Mouse (Mus musculus) kidney, embryonic 16.5 days (tissue): ENCODE data around the gene Srd5a3. TPM values are rescaled to one million over a fixed set of nuclear protein-coding genes. Genes with fewer than 3 reads are reported as not detected.

Experiments used
- ATAC-seq: fragments of 200-750 bp; cut with Nextera tagmentation; 2 replicates; pipeline ENCODE4 v1.8.0; 2017; ENCODE audit warnings: moderate TSS enrichment; ENCODE audit not compliant: low FRiP score, low TSS enrichment
- H3K27ac ChIP-seq: fragments of 300-500 bp; sonication (generic); 2 replicates; pipeline ENCODE4 v1.5.1; 2014; ENCODE audit warnings: low read length
- H3K27me3 ChIP-seq: fragments of 300-500 bp; sonication (generic); 2 replicates; pipeline ENCODE4 v1.6.1; 2014; ENCODE audit warnings: low read length, control low read depth, mixed read lengths; ENCODE audit not compliant: insufficient read depth
- H3K36me3 ChIP-seq: fragments of 300-500 bp; sonication (generic); 2 replicates; pipeline ENCODE4 v1.6.1; 2014; ENCODE audit warnings: low read length, control low read depth, mixed read lengths; ENCODE audit not compliant: insufficient read depth
- H3K4me1 ChIP-seq: fragments of 300-500 bp; sonication (generic); 2 replicates; pipeline ENCODE4 v1.6.1; 2014; ENCODE audit warnings: low read length, control low read depth, mixed read lengths; ENCODE audit not compliant: insufficient read depth
- H3K4me2 ChIP-seq: fragments of 300-500 bp; sonication (generic); replicated peaks from 2 replicates; pipeline ENCODE4 v1.6.1; 2014; ENCODE audit warnings: low read depth, low read length
- H3K4me3 ChIP-seq: fragments of 300-500 bp; sonication (generic); 2 replicates; pipeline ENCODE4 v1.5.1; 2014; ENCODE audit warnings: mild to moderate bottlenecking, low read length
- H3K9ac ChIP-seq: fragments of 300-500 bp; sonication (generic); replicated peaks from 2 replicates; pipeline ENCODE4 v1.6.1; 2014; ENCODE audit warnings: low read length
- H3K9me3 ChIP-seq: fragments of 300-500 bp; sonication (generic); 2 replicates; pipeline ENCODE4 v1.6.1; 2016; ENCODE audit warnings: low read length, control low read depth
- WGBS: fragments of 180-500 bp; shearing (Covaris S2); extraction: QIAGEN DNeasy Blood & Tissue Kit; methylation state at CpG from one replicate; pipeline ENCODE4 v1.1.7; 2014; 5-methylcytosine and 5-hydroxymethylcytosine counted together
- polyA plus RNA-seq: library from polyadenylated mRNA; unstranded; fragments of >200 nt; fragmentation: Nextera tagmentation; extraction: Ambion mirVana; gene quantifications from 2 replicates; pipeline ENCODE4 v1.2.1, GENCODE M21; 2015

The Srd5a3 gene
- polyA plus RNA-seq, 1 experiment from 2014 or later: 42.8 TPM

- no peaks in the 10 kb centered on the region for H3K4me1 ChIP-seq
- no peaks in the 10 kb centered on the region for H3K27me3 ChIP-seq
- ATAC-seq: no peak
- no peak overlapping the region for H3K27ac ChIP-seq
- no peak overlapping the region for H3K9ac ChIP-seq
- 92% methylated on average over 3 of the region's 3 CpGs for WGBS
- H3K9me3 ChIP-seq: no peaks in the 10 kb centered on the region
- H3K36me3 ChIP-seq: peaks cover 57% of the 10 kb centered on the region
- no peak overlapping the region for H3K4me2 ChIP-seq
- no peak overlapping the region for H3K4me3 ChIP-seq
Observed at GRCm38 (mm10) chr5:76203171-76203570, 63.1 kb downstream of the Srd5a3 start.

Other genes starting within 250 kb of the Srd5a3 start
- gene Kdr, start 161.8 kb upstream of the Srd5a3 start, polyA plus RNA-seq: 45.2 and 45.4 TPM in 2 replicates
- gene Tmem165, start 43.6 kb downstream of the Srd5a3 start, polyA plus RNA-seq: 87.3 and 87.6 TPM in 2 replicates
- gene Clock, start 164.5 kb downstream of the Srd5a3 start, polyA plus RNA-seq: 9.4 and 12.3 TPM in 2 replicates
- not detected in 2 replicates for gene Pdcl2, start 190.9 kb downstream of the Srd5a3 start, polyA plus RNA-seq
- gene Nmu, start 223.5 kb downstream of the Srd5a3 start, polyA plus RNA-seq: not detected in 2 replicates